Mouse (Mus musculus) bone marrow macrophage, adult 2 months (primary cell): ENCODE measurements around the gene Ncoa3.

Source experiments
- CTCF ChIP-seq: IDR thresholded peaks from 2 replicates; pipeline ENCODE4 v1.5.1; 2012; ENCODE audit warnings: low read depth, mild to moderate bottlenecking, low read length, moderate library complexity
- POLR2A ChIP-seq: IDR thresholded peaks from 2 replicates; pipeline ENCODE4 v1.6.1; 2012; ENCODE audit warnings: mild to moderate bottlenecking, low read depth, low read length, borderline replicate concordance

GRCm38 (mm10) chr2:165984318-165984717, 8.1 kb upstream of the Ncoa3 start:
- no peak for TF ChIP-seq CTCF
- no peak for TF ChIP-seq POLR2A
